Mouse (Mus musculus) C2C12 (cell line): ENCODE measurements around the gene Mier2. TPM values are rescaled to one million over a fixed set of nuclear protein-coding genes. Genes with fewer than 3 reads are reported as not detected.
A peak's percentile ranks its signal among the peaks of the same experiment; 100 is the strongest.

Experiments used
- H3K27me3 ChIP-seq: one replicate; pipeline ENCODE4 v1.6.1; 2011; ENCODE audit not compliant: control insufficient read depth, insufficient read depth, insufficient read length
- H3K36me3 ChIP-seq: one replicate; pipeline ENCODE4 v1.6.1; 2011; ENCODE audit not compliant: control insufficient read depth, insufficient read depth
- H3K4me3 ChIP-seq: one replicate; pipeline ENCODE4 v1.5.1; 2011; ENCODE audit warnings: mild to moderate bottlenecking, control low read depth; ENCODE audit not compliant: poor library complexity, insufficient read depth, severe bottlenecking
- H3K79me2 ChIP-seq: one replicate; pipeline ENCODE4 v1.6.1; 2011; ENCODE audit not compliant: control insufficient read depth, insufficient read depth
- H3K79me3 ChIP-seq: one replicate; pipeline ENCODE4 v1.6.1; 2011; ENCODE audit warnings: low read depth, control low read depth
- H3ac ChIP-seq: one replicate; pipeline ENCODE3; 2011; ENCODE audit warnings: low read depth; ENCODE audit not compliant: control insufficient read depth, insufficient read length
- CEBPB ChIP-seq: IDR thresholded peaks from one replicate; pipeline ENCODE4 v1.6.1; 2011; ENCODE audit warnings: low read depth, mild to moderate bottlenecking, control low read depth, moderate library complexity
- CTCF ChIP-seq: IDR thresholded peaks from one replicate; pipeline ENCODE4 v1.5.1; 2011; ENCODE audit not compliant: control insufficient read depth, insufficient read depth, insufficient read length
- FOSL1 ChIP-seq: IDR thresholded peaks from one replicate; pipeline ENCODE4 v1.8.0; 2011; ENCODE audit warnings: mild to moderate bottlenecking, low read length; ENCODE audit not compliant: poor library complexity, insufficient read depth, severe bottlenecking
- MAX ChIP-seq: IDR thresholded peaks from one replicate; pipeline ENCODE4 v1.6.1; 2011; ENCODE audit warnings: mild to moderate bottlenecking, control low read depth
- MYOD1 ChIP-seq: IDR thresholded peaks from one replicate; pipeline ENCODE4 v1.6.1; 2011; ENCODE audit warnings: low read depth; ENCODE audit not compliant: control insufficient read depth, insufficient read length
- MYOG ChIP-seq: IDR thresholded peaks from one replicate; pipeline ENCODE4 v1.6.1; 2011; ENCODE audit not compliant: control insufficient read depth, insufficient read length; ENCODE audit errors: extremely low read depth
- USF1 ChIP-seq: IDR thresholded peaks from one replicate; pipeline ENCODE4 v1.6.1; 2011; ENCODE audit warnings: low read depth, mild to moderate bottlenecking, control low read depth, moderate library complexity
- polyA plus RNA-seq: library from polyadenylated mRNA; unstranded; fragments of >200 nt; fragmentation: generic; extraction: Trizol; gene quantifications from one replicate; pipeline ENCODE4 v1.2.1, GENCODE M21; 2012; ENCODE audit warnings: missing spikeins

The Mier2 gene
- polyA plus RNA-seq, 1 experiment = 26.9 TPM

DNA sequence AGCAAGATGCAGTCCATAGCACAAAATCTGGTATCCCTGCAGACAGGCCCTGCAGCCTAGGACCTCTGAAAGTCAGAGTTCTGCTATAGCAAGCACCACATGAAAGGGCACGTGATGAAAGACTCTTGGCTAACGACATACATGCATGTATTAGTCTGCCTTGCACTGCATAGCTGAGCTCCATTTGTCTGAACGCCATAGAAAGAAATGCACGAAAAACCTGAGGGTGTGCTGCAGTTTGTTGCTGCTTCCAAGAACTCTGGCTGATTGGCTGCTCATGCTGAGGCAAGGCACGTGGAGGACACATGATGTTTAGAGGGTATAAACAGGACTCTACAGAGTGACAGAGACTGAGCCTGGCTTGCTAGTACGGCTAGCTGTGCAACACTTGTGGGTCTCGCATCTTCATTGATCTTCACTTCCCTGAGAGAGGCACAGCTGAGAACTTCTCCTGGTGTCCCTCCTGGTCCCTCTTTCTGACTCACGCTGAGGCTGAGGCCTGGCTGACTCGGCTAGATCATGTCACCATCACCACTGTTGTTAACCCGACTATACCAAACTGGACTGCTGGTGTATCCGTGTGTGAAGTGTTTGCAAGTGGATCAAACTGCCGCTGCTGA is 18.4 kb downstream of the Mier2 start:
- peaks cover 13% of the 10 kb centered on the region for H3K79me3 ChIP-seq
- H3K79me2 ChIP-seq = peaks cover 15% of the 10 kb centered on the region
- no peaks in the 10 kb centered on the region for H3K27me3 ChIP-seq
- peaks cover 35% of the 10 kb centered on the region for H3K36me3 ChIP-seq
- H3ac ChIP-seq = no peak overlapping the region
- H3K4me3 ChIP-seq = no peak overlapping the region
- TF ChIP-seq CEBPB (no peak), USF1 (no peak), FOSL1 (no peak), MYOD1 (no peak), CTCF (no peak), MAX (no peak), MYOG (no peak)

DNA sequence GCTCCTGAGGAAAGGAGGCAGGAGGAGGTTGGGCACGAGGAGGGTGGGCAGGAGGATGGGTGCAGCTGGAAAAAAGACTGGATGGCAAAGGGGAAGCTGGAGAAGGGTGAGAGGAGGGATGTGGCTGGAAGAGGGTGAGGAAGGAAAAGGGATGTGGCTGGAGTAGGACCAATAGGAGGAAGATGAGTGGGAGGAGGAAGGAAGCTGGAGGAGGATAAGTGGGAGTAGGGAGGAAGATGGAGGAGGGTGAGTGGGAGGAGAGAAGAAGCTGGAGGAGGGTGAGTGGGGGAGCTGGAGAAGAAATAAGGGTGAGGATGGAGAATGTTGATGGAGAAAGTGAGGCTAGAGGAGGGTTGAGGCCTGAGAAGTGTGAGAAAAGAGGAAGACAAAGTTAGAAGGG is 19.6 kb downstream of the Mier2 start:
- Histone ChIP-seq H3ac (no peak overlapping the region), H3K79me3 (peaks cover 23% of the 10 kb centered on the region), H3K36me3 (peaks cover 35% of the 10 kb centered on the region), H3K4me3 (no peak overlapping the region), H3K27me3 (no peaks in the 10 kb centered on the region), H3K79me2 (peaks cover 27% of the 10 kb centered on the region)
- TF ChIP-seq USF1 (no peak), MYOD1 (no peak), MYOG (no peak), MAX (no peak), FOSL1 (no peak), CEBPB (no peak), CTCF (no peak)

DNA sequence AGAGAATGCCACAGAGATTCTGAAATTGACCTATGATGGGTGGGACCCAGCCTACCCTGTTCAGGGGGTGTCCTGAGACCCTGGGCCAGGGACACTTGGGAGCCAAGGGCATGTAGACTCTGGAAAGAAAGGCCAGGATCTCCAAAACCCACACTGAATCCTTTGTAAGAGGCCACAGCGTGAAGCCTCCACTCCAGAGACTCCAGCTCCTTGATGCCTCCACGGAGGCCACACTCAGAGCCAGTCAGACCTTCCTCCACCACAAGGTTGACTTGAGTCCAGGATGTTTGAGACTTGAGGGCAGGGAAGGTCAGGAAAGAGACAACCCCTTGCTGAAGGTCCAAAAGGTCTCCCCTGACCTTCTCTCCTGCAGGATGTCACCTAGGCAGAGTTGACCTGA is 20.6 kb downstream of the Mier2 start:
- Histone ChIP-seq H3K79me3 (peaks cover 33% of the 10 kb centered on the region), H3ac (no peak overlapping the region), H3K79me2 (peaks cover 37% of the 10 kb centered on the region), H3K36me3 (peaks cover 39% of the 10 kb centered on the region), H3K27me3 (no peaks in the 10 kb centered on the region), H3K4me3 (no peak overlapping the region)
- TF ChIP-seq CEBPB (no peak), MAX (no peak), USF1 (no peak), MYOD1 (no peak), MYOG (no peak), FOSL1 (no peak), CTCF (no peak)

DNA sequence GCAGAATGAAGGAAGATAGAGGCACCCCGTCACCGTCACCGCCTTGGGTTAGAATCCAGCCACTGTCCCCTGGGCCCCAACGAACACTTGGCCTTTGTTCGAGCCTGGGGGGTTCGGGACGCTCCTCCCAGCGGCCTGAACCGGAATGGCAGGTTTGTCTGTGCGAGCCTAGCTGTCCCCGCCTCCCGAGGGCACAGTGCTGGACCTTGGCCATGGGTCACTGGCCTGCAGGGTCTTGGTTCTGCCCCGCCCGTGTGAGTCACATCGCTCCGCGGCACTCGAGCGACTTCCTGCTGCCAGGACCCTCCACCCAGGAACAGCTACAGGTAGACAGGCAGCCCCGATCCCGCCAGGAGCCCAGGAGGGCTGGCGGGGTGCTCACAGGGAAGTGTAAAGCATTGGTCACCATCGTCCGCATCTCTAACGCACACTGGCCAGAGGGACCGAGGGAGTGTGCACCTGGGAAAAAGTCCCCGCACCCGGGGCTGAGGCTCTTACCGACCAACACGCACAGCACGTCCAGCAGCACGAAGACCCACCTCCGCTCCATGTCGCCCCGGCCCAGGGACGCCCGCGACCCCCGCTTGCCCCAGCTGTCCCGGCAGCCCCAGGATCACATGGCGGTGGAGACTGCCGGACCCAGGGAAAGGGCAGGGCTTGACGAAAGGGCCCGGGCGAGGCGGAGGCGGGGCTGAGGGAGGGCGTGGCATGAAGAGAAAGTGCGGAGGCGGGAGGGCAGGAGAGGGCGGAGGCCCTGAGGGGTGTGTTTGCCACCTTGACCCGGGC is 21.7 kb downstream of the Mier2 start, which contains the start of gene Plpp2:
TSS of gene Plpp2 (minus strand) at position 671 of the 786 bp plus-strand sequence.
- peak within 1 kb of the TSS; percentile 65 for H3K4me3 ChIP-seq
- H3K79me2 ChIP-seq = peaks cover 48% of the 10 kb centered on the region
- H3K27me3 ChIP-seq = no peaks in the 10 kb centered on the region
- peaks cover 40% of the 10 kb centered on the region for H3K36me3 ChIP-seq
- H3K79me3 ChIP-seq = peaks cover 43% of the 10 kb centered on the region
- TF ChIP-seq MYOG = no peak
- TF ChIP-seq USF1 = no peak
- peak; percentile 78 for TF ChIP-seq CTCF
- TF ChIP-seq FOSL1 = no peak
- no peak for TF ChIP-seq MYOD1
- TF ChIP-seq MAX = peak; percentile 71
- no peak for TF ChIP-seq CEBPB
- H3ac ChIP-seq = peak within 1 kb of the TSS; percentile 82

DNA sequence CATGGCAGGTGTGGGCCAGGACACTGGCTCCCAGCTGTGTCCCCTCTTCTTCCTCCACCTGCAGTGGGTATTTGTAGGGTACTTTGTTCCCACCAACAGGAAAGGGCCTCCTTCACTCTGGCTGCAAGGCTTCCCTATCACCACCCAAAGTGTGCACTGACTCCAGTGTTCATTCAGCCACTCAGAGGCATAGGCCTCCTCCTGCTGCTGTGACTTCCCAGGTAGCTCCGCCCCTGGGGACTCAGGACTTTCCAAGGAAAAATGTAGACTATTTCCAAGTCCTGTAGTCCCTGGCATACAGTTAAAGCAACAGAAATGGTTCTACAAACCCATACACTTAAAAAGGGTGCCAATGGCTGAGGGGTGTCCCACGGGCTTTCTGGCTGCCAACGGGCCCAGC is 22.3 kb downstream of the Mier2 start:
- peak overlapping the region; percentile 65 for H3K4me3 ChIP-seq
- no peaks in the 10 kb centered on the region for H3K27me3 ChIP-seq
- TF ChIP-seq CTCF = no peak
- TF ChIP-seq MAX = no peak
- TF ChIP-seq MYOD1 = no peak
- TF ChIP-seq CEBPB = no peak
- no peak for TF ChIP-seq USF1
- no peak for TF ChIP-seq FOSL1
- TF ChIP-seq MYOG = no peak
- peaks cover 54% of the 10 kb centered on the region for H3K79me2 ChIP-seq
- peaks cover 40% of the 10 kb centered on the region for H3K36me3 ChIP-seq
- H3ac ChIP-seq = peak overlapping the region; percentile 58
- H3K79me3 ChIP-seq = peaks cover 43% of the 10 kb centered on the region

DNA sequence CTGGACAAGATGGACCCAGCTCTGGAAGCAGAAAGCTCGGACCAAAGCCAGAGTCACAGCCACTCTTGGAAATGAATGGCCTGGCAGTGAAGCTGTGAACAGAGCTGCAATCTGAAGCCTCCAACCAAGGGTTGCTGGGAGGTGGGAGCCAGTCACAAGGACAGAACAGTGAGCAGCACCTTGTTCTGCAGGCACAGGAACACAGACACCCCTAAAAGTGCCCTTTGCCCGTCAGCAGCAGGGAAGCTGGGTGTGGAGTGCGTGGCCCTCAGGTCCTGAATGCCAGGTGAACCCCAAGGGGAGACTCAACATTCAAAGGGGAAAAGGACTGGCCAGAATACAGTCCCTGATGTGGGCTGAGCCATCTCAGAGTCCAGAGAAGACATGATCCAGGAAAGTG is 23.4 kb downstream of the Mier2 start:
- Histone ChIP-seq H3K79me3 (peaks cover 43% of the 10 kb centered on the region), H3ac (no peak overlapping the region), H3K27me3 (no peaks in the 10 kb centered on the region), H3K4me3 (no peak overlapping the region), H3K79me2 (peaks cover 65% of the 10 kb centered on the region), H3K36me3 (peaks cover 50% of the 10 kb centered on the region)
- no peak for TF ChIP-seq USF1
